Mouse (Mus musculus): ENCODE results near the gene Ccl1.

GRCm38 (mm10) chr11:82305590-82305989 is at the start of gene Ccl1:
- no peak for TF ChIP-seq CTCF (IDR thresholded peaks at IDR 0.05)
- TF ChIP-seq EP300 (IDR thresholded peaks at IDR 0.05) = no peak
